Mouse (Mus musculus): Measurements from ENCODE around the gene Rmi1.

- TF ChIP-seq POLR2A (IDR thresholded peaks at IDR 0.05; ENCODE audit: insufficient read length, low read depth): no peak
- TF ChIP-seq USF1 (IDR thresholded peaks at IDR 0.05; ENCODE audit: low read depth): no peak
- TF ChIP-seq TCF3 (IDR thresholded peaks at IDR 0.05; ENCODE audit: insufficient read length, low read depth): no peak
- TF ChIP-seq E2F4 (IDR thresholded peaks at IDR 0.05; ENCODE audit: insufficient read depth): no peak
- no peak for TF ChIP-seq MYOG (IDR thresholded peaks at IDR 0.05; ENCODE audit: control insufficient read depth in 1 of 3, insufficient read depth in 1 of 3, insufficient read length in 2 of 3, low read depth in 2 of 3)
- no peak for TF ChIP-seq POLR2AphosphoS2 (IDR thresholded peaks at IDR 0.05; ENCODE audit: insufficient read length, low read depth)
- TF ChIP-seq MAX (IDR thresholded peaks at IDR 0.05; ENCODE audit: low read depth): no peak
- no peak for TF ChIP-seq MYOD1 (IDR thresholded peaks at IDR 0.05; ENCODE audit: control insufficient read depth in 1 of 3, insufficient read length in 2 of 3, low read depth in 2 of 3)
- TF ChIP-seq SRF (IDR thresholded peaks at IDR 0.05; ENCODE audit: control insufficient read depth, insufficient read length, low read depth): no peak
Measured at GRCm38 (mm10) chr13:58368835-58369234, 33.2 kb upstream of the Rmi1 start.

All from myocyte (in vitro differentiated cells).